Mouse (Mus musculus) cerebellum, adult 11-12 months (tissue): ENCODE data around the gene Rnf150.

ENCODE experiments used
- DNase-seq: peaks from one replicate; pipeline ENCODE4 v3.0.0; 2022

Rnf150 gene

GRCm38 (mm10) chr8:82943223-82944006 is 80.3 kb downstream of the Rnf150 start:
- DNase-seq: no peak

DNA sequence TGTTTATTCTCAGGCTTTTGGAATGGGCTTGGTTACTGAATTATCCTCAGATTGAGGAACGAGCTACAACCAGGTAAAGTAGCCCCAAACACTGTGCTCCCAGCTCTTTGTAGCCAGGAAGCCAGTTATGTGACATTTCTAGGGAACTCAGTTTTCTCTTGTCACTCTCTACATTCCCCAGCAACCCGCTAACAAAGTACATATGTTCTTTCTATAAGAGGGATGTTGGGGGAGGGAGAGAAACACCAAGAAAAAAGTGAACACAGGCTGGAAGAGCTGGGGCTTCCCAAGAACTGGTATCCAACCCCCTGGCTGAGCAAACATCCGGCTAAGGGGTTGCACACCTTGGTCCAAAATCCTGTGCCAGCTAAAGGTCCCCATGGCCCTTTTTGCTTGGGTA is 82.7 kb downstream of the Rnf150 start:
- DNase-seq: no peak

GRCm38 (mm10) chr8:82946658-82947057 is 83.5 kb downstream of the Rnf150 start:
- no peak for DNase-seq

- peak; percentile 38 for DNase-seq
These were observed 92.1 kb downstream of the Rnf150 start for GRCm38 (mm10) chr8:82955162-82955754.

GRCm38 (mm10) chr8:82959491-82959890 is 96.3 kb downstream of the Rnf150 start:
- DNase-seq: no peak

DNA sequence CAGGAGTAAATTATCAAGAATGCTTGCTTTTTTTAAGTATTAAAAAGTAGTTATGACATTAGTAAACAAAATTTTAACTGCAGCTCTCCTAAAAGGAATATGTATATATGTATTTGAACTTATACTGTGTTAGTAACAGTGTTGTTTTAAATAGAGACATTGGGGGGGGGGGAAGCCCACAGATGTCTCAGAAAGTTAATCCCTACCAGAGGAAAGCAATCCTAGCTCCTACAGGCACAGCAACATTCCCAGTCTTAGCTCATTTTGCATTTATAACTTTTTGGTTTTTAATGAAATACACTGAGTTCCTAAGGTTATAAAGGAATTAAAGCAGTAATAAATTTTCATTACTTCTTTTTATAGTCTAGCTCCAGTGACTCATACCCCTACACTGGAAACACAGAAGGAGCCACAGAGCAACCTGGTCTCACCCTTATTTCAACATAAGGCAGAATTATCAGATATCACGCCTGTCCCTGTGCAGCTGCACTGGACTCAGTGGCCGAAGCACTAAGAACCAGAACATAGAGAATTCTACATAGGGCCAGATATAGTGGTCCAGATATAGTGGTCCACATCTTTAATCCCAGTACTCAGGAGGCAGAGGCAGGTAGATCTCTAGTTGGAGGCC is 96.9 kb downstream of the Rnf150 start:
- DNase-seq: no peak

- no peak for DNase-seq
These were observed 101.4 kb downstream of the Rnf150 start for GRCm38 (mm10) chr8:82964537-82964936.

GRCm38 (mm10) chr8:82967879-82968678 is 104.9 kb downstream of the Rnf150 start:
- no peak for DNase-seq

GRCm38 (mm10) chr8:82969967-82970366 is 106.8 kb downstream of the Rnf150 start:
- DNase-seq: no peak

- DNase-seq: no peak
These were observed 109.7 kb downstream of the Rnf150 start for GRCm38 (mm10) chr8:82972812-82973211.

- no peak for DNase-seq
These were observed 110.2 kb downstream of the Rnf150 start for GRCm38 (mm10) chr8:82973331-82973730.

DNA sequence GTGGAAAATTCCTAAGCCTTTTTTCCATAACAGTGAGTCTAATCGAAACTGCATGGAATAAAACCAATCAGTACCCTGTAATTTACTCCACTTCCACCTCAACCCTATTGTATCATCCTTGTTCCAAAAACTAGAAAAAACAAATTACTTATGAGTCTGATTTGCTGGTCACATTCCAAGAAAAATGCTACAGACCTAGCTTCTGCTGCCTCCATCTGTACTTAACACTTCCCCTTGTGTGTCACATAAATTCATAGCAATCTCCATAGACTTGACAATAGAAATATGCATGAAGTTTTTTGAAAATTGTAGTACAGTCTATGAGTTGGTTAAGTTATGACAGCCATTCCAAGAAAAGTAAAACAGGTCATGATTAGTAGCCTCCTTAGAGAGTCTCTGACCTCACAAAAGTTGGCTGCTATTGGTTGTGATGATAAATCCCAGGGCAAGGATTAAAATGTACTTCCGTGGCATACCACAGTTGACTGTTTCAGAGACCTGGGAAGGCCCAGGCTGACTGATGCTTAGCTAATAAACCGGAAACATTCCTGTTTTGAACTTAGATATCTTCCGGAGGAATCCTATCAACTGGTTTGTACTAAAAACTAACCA is 118.2 kb downstream of the Rnf150 start:
- no peak for DNase-seq

DNA sequence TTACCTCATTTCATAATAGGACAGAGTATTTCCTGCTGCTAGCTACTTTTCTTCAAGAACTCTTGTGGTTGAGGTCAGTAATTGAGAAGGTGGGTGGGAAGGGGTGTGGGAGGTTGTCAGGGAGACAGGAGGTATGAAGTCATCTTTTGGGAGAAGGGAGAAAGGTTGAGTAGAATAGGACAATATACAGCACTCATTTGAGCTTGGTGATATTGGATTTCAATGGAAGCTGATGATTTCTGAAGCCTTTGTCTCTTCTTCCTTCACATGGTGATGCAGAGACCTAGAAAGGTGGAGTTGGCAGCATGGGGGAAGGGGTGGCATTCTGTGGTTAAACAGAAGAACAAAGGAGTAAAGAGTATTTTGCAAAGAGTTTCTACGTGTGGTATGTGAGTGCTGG is 119.7 kb downstream of the Rnf150 start:
- no peak for DNase-seq

- DNase-seq: no peak
These were observed 120.1 kb downstream of the Rnf150 start for GRCm38 (mm10) chr8:82983301-82983700.

DNA sequence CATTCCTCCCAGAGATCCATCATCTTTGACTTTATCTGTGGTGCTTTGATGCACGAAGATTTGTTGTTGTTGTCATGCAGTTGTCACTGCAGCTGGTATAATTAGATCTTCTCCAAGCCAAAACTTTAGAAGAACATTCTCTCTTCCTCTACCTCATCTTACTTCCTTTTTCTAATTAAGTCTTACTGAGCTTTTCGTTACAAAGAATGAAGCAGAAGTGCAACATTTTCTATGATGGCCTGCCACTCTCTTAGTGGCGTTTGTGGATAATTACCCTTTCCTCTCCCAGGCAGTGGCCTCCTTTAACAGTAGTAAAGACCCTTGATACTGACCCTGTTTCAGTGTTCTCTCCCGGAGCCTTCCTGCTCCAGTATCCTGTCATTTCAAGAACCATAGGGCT is 128.9 kb downstream of the Rnf150 start:
- DNase-seq: no peak

- no peak for DNase-seq
These were observed 132.7 kb downstream of the Rnf150 start for GRCm38 (mm10) chr8:82995727-82996438.

DNA sequence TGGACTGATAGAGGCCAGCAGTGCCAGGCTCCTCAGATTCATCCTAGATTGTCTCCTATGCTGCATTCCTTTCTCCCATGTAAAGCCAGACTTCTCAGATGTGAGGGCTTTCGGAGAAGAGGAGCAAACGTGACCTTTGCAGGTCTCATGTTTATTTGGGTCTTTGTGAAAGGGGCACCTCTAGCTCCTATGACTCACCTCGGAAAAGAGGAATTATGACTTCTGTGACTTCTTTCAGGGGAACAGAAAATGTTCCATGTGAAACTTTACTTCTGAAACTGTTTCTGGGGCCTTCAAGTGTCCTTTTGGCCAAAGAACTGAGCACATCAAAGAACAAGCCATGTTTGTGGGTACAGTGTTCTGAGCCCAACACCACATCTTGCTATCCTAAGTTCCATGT is 133.7 kb downstream of the Rnf150 start:
- DNase-seq: no peak

- DNase-seq: no peak
These were observed 135.6 kb downstream of the Rnf150 start for GRCm38 (mm10) chr8:82998778-82999177.

- no peak for DNase-seq
These were observed 140.0 kb downstream of the Rnf150 start for GRCm38 (mm10) chr8:83003187-83003586.

DNA sequence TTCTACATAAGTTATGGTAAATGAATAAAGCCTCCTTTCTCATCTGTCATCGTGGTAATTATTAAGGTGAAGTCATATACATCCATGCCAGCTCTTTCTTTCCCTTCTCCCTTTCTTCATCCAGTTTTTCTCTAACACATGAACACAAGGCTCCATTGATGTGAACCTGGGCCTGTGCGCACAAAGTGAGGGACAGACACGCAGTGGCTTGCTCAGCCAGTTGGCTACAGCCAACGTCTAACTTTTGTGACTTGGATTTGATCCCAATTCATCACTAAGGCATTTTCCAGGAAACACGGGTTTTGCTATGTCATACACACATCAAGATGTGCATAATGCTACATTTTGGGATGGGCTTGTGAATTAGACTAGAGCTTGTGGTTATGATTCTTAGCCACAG is 146.3 kb downstream of the Rnf150 start:
- DNase-seq: no peak

DNA sequence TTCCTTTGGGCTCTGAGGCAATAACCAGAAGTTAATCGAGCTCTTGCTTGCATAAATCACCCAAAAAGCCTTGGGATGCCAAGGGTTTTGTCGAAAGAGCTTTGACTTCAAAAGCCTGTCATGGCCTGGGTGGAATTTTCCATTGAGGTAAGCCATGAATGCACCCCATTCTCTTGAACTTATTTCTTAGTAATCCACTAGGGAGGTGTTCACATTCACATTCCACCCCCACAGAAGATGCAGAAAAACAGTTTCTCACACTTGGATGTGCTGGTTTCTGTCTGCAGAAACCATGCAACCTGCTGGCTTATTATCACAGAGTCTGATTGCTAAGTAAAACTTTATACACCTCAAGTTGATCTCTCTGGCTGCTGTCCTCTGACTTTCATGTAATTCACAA is 148.1 kb downstream of the Rnf150 start:
- DNase-seq: no peak

GRCm38 (mm10) chr8:83011758-83012157 is 148.6 kb downstream of the Rnf150 start:
- no peak for DNase-seq
